Mouse (Mus musculus) brain, adult 2 months (tissue): ENCODE results near the gene Slc5a6.
"Not testable (repeated sequence)": the region's sequence is repeated elsewhere in the genome, so short reads cannot be mapped to it uniquely, and the experiment has no call there.

Source experiments
- DNase-seq: peaks from one replicate; pipeline ENCODE4 v3.0.0; 2011; ENCODE audit warnings: low read depth, low spot score

Slc5a6 gene

DNA sequence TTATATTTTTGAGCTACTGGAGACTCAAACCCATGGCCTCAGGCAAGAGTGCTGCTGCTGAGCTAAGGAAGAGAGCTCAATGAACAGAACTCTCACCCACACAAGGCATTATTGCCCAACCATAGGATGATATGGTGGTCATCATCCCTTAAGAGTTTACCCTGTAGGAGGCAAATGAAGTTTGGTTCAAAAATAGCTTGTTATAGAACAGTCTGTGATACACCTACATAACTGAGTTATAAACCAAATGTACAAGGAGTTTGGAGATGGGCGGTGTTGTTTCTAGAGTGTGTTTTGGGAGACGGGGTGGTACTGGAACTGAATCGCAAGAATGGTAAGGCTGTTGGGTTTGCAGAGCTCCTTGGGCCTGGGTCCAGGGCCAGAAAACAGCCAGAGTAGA is 21.1 kb upstream of the Slc5a6 start:
- DNase-seq, result no peak

GRCm38 (mm10) chr5:31055216-31056140 is 6.8 kb upstream of the Slc5a6 start:
- no peak for DNase-seq

- DNase-seq, result peak; percentile 97
These were observed 5.8 kb upstream of the Slc5a6 start, which contains the start of gene Cad for GRCm38 (mm10) chr5:31054261-31055215. Gene Cad, plus strand, starts transcription at chr5:31054780.

DNA sequence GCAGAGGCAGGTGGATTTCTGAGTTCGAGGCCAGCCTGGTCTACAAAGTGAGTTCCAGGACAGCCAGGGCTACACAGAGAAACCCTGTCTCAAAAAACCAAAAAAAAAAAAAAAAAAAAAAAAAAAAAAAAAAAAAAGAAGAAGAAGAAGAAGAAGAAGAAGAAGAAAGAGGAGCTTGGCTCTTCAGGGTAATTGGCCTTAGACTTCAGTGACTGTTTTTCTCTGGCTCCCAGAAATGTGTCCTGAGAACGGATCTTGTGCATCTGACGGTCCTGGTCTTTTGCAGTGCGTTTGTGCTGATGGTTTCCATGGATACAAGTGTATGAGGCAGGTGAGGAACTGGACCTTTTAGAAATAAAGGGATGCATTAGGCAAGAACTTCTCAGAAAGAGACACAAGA is 5.0 kb upstream of the Slc5a6 start:
- peak; percentile 20 for DNase-seq

DNA sequence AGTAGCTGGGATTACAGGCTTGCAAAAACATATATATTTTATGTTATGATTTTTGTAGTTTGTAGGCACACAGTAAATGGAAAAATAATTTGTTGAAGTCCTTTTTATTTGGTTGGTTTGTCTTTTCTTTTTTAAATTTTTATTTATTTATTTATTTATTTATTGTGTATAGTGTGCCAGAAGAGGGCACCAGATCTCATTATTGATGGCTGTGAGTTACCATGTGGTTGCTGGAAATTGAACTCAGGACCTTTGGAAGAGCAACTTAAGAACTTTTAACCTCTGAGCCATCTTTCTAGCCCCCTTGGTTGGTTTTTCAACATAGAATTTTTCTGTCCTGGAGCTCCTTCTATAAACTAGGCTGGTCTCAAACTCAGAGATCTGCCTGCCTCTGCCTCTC is 1.7 kb upstream of the Slc5a6 start:
- no peak for DNase-seq

DNA sequence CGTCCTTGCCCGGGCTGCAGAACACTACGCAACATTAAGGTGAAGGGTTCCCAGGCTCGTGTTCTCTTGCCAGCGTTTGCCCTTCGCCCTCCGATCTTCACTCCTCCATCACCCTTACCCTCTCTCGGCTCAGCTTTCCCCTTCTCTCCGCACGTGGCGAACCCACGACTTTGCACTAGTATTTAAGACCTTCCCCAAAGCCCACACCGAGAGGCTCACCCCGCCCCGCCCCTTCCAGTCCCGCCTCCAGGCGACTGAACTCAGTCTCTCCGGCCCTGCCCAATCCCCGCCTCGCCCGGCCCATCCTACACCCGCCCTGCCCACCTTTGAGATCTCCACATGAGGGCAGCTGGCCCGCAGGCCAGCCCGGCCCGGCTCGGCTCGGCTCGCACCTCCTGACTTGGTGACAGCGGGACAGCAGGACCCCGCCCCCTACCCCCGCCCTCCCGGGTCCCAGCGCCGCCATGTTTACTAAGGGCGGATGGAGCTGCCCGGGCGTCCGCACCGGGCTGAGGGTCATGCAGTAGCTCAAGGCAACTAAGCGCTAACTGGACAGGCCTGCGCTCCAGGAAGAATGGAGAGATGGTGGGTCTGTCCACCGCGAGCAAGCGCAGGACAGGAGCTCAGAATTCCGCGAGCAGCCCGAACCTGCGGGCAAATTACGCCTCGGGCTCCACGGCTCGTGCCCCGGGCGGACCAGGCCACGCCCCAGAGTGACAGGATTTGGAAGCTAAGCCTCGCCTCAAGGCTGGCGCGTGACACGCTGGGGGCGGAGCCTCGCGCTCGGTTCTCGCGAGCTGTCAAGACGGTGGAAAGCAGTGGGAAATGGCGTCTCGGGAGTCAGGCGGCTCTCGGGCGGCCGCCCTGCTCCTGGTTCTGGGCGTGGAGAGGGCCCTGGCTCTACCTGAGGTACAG is 619 bp downstream of the Slc5a6 start, which contains the start of gene Atraid:
TSS of gene Atraid (plus strand) at position 465 of the 915 bp plus-strand sequence.
- DNase-seq, result peak; percentile 99

GRCm38 (mm10) chr5:31047074-31047473 is 1.6 kb downstream of the Slc5a6 start:
- no peak for DNase-seq

DNA sequence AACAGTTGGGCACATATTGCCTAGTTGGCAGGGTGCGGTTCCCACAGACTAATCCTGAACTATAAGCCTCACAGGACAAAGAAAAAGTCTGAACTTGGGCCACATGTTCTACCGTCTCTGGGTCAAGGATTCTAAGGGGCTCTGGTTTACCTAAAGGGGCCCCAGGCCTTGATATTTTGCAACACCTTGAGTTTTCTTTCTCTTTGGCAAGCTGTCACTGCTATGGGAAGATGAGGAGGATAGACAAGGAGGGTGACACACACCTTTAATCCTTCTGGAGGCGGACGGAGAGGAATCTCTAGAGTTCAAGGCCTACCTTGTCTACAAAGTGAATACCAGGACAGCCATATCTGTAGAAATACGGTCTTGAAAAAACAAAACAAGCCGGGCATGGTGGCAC is 2.3 kb downstream of the Slc5a6 start:
- DNase-seq, result no peak

GRCm38 (mm10) chr5:31038171-31038845 is 10.4 kb downstream of the Slc5a6 start:
- DNase-seq, result no peak

- not testable (repeated sequence) for DNase-seq
These were observed 12.2 kb downstream of the Slc5a6 start for GRCm38 (mm10) chr5:31036556-31036955.

DNA sequence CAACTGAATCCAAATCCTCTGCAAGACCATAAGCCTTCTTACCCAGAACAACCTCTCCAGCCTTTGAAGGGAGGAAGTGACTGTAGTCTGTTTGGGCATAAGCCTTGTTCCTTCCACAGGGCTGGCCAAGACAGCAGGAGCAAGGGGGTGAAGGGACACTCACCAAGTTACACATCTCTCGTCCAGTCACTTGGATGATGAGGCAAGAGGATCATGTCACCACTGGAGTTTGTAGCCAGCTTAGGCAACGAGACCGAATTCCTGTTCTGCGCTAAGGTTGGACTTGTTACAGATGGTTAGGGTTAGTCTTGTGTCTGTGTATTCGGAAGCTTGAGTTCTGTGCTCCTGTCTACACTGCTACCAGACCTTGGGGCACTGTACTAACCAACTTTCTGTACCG is 14.1 kb downstream of the Slc5a6 start:
- DNase-seq, result no peak

DNA sequence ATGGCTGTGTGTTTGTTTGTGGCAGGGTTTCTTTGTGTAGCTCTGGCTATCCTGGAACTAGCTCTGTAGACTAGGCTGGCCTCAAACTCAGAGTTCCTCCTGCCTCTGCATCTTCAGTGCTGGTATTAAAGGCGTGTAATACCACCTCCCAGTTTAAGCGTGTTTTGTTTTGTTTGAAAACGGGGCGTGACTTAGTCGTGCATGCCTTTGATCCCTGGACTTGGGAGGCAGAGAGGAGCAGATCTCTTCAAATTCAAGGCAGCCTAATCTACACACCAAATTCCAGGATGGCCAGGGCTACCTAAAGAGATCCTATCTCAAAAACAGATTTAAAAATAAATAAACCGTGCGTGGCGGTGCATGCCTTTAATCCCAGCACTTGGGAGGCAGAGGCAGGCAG is 17.2 kb downstream of the Slc5a6 start:
- no peak for DNase-seq

DNA sequence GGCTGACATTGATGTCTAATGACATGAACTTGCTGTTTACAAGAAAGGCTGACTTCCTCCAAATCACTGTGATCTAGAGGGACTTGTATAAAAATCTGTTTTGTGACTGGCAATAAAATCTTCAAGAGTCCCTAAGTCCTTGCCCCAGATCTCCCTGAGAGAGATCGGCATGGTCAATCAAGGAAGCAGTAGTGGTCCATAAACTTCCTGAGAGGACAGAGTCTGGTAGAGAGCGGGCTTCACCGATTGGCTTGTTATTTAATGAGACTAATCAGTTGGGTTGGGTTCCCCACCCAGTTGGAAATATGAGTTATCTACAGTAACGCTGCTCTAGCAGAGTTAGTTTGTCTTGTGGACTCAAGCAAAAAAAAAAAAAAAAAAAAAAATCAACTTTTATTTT is 17.8 kb downstream of the Slc5a6 start:
- DNase-seq, result no peak

DNA sequence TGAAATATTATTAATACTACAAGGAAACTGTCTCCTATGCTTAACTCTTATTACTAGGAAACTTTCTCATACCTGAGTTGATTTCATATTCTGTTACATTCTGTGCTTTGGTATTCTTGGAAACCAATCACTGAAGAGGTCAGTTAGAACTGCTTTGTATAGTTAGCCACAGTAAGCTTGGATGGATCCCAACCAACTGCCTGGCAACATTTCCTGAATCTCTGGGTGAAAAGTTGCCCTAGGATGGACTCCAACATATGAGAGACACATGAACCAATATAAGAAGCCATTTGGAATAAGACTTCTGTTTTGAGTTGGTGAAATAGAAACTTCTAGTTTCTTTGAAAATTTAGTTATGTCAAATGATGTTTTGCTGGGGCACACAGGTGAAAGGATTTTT is 24.1 kb downstream of the Slc5a6 start:
- DNase-seq, result no peak

- no peak for DNase-seq
These were observed 25.5 kb downstream of the Slc5a6 start for GRCm38 (mm10) chr5:31023254-31023653.

- DNase-seq, result no peak
These were observed 26.0 kb downstream of the Slc5a6 start for GRCm38 (mm10) chr5:31022690-31023089.

DNA sequence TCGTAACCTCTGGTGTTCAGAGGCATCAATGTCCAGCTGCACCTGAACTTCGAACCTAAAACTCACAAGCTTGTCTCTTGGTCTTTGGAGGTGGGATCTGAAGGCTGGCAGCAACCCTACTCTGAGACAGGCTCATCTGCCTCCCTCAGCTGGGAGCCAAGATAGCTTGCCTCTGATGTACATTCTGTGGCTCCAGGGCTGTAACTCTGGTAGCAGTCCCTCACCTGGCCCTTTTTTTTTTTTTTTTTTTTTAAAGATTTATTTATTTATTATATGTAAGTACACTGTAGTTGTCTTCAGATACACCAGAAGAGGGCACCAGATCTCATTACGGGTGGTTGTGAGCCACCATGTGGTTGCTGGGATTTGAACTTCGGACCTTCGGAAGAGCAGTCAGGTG is 26.9 kb downstream of the Slc5a6 start:
- not testable (repeated sequence) for DNase-seq

DNA sequence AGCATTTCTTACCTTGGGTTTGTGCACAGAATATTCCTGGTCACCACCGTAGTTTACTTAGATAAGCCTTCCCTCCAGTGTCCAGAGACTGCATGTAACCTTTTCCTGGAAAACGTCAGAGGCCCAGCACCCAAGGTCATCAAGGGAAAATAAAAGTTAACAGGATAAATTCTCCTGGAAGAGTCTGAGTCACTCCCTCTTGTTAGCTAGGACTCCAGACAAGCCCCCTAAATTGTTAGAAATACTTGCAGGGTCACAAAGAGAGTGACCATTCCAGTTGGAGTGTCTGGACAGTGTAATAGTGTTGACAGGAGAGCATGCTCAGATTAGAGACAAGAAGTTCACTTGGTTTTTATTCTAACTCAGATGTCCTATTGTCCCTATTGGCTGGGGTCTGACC is 32.8 kb downstream of the Slc5a6 start:
- DNase-seq, result no peak

DNA sequence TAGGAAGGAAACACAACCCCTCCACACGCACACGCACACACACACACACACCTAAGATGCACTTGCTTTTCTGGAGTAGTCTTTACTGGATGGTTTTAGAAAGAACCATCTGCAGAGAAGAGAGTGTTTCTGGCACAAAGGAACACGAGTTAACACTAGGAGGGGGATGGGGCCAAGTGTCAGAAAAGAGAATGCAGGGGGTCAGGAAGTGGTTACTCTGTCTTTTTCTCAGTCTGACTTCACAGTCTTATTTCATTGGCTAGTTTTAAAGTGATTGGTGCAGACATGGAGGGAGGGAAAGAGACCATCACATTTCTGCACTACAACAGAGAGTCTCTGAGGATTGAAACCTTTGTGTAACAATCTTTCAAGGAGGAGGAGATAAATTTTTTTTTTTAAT is 36.0 kb downstream of the Slc5a6 start:
- DNase-seq, result no peak

DNA sequence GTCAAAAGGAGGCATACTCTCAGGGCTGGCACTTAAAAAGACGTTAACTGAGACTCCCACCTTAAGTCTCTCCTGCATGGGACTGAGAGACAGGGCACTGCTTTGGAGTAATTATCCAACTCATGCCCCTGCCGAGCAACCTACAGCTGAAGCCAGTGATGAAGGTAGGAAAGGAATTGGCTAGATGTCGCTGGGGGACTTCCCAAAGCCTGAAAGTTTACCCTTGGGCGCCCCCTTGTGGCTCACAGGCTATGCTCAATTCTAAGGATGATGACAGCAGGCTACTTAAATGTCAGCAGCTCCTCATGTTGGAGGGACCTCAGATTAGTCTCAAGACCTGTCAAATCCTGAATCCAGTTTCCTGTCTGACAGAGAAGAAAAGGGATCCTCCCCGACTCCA is 44.5 kb downstream of the Slc5a6 start:
- peak; percentile 94 for DNase-seq

DNA sequence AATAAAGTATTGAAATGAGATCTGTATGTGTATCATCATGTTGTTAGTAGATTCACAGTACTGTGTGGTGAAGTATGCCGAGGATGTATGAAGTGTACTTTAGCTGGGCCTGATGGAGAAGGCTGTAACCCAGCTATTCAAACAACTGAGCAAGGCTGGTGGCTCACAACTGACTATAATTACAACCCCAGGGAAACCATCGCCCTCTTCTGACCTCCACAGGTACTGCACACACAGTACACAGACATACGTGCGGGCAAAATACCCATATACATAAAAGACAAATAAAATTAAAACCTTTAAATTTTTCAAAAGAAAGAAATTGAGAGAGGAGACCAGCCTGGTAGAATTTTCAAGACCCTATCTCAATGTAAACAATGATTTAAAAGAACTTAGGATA is 47.2 kb downstream of the Slc5a6 start:
- no peak for DNase-seq
